Mouse (Mus musculus) heart, adult 2 months (tissue): ENCODE measurements around the gene Mrps26.
"Not testable (repeated sequence)": the region's sequence is repeated elsewhere in the genome, so short reads cannot be mapped to it uniquely, and the experiment has no call there.

Source experiments
- CTCF ChIP-seq: fragments of 200-600 bp; IDR thresholded peaks from 2 replicates; pipeline ENCODE4 v1.8.1; 2022; ENCODE audit warnings: antibody characterized with exemption, mild to moderate bottlenecking, moderate library complexity
- EP300 ChIP-seq: fragments of 200-500 bp; IDR thresholded peaks from 2 replicates; pipeline ENCODE4 v1.6.1; 2011; ENCODE audit warnings: low read depth, low read length, control low read depth; ENCODE audit not compliant: insufficient read depth
- POLR2A ChIP-seq: fragments of 200-500 bp; IDR thresholded peaks from 2 replicates; pipeline ENCODE4 v1.6.1; 2011; ENCODE audit warnings: mild to moderate bottlenecking, low read depth, low read length, control low read depth; ENCODE audit not compliant: insufficient read depth

DNA sequence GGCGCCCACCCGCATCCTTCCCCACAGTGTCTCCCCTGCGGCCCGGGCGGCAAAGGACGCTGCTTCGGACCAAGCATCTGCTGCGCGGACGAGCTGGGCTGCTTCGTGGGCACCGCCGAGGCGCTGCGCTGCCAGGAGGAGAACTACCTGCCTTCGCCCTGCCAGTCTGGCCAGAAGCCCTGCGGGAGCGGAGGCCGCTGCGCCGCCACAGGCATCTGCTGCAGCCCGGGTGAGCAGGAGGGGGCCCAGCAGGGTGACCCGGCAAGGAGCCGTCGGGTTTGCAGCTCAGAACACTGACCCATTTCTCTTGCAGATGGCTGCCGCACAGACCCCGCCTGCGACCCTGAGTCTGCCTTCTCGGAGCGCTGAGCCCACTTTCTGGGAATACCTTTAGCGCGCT lies 13.0 kb downstream of the Mrps26 start:
- TF ChIP-seq POLR2A, CTCF, EP300: not testable (repeated sequence)
